Mouse (Mus musculus): ENCODE data around the gene Eps8. TPM values are rescaled to one million over a fixed set of nuclear protein-coding genes. Genes with fewer than 3 reads are reported as not detected.

Gene Eps8
- total RNA-seq, 2 experiments from 2014 or later = 19.7 to 20.6 TPM

DNA sequence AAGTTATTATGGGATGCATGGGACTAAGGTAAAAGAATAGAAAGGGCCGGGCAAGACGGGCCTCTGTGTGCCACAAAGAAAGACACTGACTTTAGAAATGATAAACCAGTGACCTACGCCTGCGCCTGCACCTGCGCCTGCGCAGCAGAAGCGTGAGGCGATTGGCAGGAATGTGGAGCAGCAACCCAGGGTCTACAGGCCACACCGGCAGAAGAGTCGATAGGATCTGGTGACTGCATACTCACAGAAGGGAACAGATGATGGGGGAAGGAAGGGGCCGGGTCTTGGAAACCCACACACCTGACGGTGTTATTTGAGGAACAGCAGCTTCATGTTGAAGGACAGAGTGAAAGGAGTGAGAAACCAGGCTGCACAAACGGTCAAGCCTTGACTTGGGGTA lies 24.3 kb downstream of the Eps8 start:
- intact Hi-C loops (cut with DNase I) = no loop called here
- DNase-seq = no peak

DNA sequence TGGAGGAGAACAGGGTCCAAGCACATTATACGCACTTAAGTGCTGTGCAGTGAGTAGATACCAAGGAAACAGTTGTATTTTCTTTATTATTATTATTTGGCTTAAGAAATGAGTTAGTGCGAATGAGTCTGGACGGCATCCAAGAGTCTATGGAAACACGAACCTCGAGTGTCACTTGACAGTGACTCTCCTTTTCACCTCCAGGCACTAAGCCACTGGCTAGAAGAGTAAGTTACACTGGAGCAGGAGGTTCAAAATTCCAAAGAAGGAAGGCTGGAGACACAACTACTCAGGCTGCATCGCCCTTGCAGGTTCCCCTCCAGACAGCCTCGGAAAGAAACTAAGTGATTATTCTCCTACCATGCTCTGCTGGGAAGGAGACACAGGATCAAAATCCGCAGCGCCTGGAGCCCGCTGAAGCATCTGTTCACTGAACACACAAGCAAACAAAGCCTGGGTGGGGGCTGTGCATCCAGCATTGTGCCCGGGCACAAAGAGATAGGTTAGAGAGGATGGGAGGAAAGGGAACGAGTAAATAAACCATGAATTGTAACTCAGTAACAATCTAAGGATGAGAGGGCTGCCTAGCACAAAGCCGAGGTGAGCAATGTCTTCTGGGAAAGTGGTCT lies 25.0 kb downstream of the Eps8 start:
- DNase-seq = no peak
- intact Hi-C loops (cut with DNase I) = no loop called here

DNA sequence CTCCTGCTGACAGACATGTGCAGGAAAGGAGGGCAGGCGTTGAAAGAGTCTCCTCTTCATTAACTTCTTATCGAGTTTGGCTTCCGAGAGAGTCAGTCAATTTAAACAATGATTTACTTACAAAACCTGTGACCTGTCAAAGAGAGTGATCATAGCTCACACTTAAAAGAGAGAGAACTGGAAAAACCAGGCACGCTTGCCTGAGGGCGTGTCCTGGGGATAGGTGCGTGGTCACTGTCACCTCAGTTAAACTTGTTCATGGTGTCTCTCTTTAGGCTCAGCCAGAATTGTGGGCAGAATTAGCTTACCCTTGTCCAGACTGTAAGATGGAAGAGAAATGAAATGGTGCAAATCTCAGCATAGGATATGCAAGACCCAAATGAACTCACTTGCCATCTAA lies 26.0 kb downstream of the Eps8 start:
- DNase-seq = no peak
- intact Hi-C loops (cut with DNase I) = no loop called here

DNA sequence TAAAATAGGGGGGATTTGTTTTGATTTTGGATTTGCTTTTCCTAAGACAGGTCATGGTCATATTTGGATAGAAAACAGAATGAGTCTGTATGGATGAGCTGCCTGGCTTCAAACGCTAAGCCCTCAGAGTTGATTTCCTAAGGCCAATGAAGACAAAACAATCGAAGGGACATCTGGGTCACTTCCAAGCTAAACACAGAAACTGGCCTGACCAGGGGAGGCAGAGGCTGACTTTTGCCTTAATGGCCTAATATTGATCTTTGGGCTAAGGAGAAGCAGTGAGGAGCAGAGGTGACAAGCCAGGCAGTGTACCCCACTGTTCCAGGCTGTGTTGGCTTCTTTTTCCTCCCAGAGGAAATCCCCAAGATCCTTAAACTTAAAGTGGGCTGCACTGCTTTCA lies 33.7 kb downstream of the Eps8 start:
- intact Hi-C loops (cut with DNase I) = no loop called here
- DNase-seq = no peak

DNA sequence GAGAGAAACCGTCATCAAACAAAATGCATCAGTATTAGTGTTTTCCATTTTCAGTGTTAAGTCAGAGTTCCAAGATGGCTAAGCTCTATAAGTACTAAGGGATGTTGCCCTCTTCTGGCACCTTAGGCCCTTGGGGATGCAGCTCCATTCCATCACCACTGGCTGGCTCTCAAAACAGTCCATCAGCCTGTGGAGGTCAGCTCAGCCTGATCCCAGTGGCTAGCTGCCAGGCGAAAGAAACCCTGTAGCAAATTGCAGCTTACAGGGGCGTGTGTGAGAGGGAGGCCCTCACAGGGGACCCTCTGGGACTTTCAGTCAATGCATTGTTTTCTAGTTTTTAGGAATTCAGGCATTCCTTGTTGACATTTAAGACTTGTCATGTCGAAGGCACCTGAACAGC lies 40.8 kb downstream of the Eps8 start:
- intact Hi-C loops (cut with DNase I) = no loop called here
- DNase-seq = peak; percentile 34 to 57

DNA sequence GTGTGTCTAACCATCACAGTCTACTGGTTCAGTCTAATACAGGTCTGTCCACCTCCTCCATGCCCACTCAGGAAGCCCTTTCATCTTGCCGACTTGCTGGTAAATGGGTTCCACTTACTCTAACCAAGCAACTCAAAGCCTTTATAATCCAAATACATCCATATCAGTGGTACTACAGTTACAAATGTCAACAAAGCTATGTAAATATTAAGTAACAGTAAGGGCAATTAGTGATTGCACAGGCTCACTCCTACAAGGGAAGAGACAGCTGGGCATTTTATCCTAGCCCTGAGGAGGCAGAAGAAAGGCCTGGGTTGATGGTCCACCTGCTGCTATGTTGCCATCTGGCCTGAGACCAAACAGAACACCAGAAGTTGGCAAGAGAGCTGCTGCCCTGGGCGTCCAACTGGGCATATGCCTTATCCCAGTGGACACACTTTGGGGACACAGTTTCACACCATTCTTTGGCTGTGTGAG lies 42.6 kb downstream of the Eps8 start:
- intact Hi-C loops (cut with DNase I) = no loop called here
- DNase-seq = peak; percentile 33 to 65

DNA sequence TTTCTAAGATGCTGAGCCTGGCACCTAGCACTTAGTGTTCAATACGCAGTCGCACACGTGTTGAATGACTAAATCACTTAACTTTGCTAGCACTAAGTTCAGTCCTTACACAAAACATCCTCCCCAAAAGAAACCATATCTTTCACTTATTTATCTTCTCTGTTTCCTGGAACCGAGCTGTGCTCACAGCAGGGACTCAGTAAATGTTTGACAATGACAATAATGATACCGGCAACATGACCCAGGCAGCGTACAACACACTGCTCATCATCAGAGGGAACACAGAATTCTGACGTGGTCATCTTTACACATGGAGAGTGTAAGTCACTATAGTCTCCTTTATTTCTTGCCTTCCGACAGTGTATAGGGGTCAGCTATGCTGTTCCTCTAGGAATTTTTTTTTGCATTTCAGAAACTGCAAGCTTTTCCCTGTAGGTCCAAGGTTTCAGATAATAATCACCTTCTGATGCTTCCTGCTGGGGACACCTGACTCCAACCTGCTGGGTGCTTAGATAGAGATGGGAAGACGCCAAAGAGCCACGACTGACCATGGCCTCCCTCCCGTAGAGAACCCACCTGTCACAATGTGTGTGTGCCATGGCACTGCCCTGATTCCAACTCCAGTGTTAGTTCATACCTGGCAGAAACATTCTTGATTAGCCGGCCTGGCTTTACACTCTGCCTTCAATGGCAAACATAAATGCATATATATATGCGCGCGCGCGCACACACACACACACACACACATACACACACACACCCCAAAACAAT lies 46.3 kb downstream of the Eps8 start:
- no peak for DNase-seq
- intact Hi-C loops (cut with DNase I) = no loop called here

DNA sequence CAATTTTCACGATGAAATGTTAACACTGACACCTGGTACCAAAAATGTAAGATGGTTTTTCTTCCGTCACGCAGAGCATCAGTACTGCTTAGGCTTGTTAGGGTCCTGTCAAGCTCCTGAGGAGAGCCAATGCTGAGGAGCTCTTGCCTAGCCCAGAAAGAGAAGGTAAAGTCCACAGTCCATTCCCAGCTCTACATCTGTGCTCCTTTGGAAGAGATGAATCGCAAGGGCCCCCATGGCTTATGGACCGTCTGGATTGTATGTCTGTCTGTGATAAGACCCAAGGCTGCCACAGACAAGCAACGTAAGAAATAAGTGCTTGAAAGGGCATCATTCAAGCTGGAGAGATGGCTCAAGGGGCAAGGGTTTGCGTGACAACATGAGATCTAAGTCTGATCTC lies 48.1 kb downstream of the Eps8 start:
- no peak for DNase-seq
- intact Hi-C loops (cut with DNase I) = no loop called here

DNA sequence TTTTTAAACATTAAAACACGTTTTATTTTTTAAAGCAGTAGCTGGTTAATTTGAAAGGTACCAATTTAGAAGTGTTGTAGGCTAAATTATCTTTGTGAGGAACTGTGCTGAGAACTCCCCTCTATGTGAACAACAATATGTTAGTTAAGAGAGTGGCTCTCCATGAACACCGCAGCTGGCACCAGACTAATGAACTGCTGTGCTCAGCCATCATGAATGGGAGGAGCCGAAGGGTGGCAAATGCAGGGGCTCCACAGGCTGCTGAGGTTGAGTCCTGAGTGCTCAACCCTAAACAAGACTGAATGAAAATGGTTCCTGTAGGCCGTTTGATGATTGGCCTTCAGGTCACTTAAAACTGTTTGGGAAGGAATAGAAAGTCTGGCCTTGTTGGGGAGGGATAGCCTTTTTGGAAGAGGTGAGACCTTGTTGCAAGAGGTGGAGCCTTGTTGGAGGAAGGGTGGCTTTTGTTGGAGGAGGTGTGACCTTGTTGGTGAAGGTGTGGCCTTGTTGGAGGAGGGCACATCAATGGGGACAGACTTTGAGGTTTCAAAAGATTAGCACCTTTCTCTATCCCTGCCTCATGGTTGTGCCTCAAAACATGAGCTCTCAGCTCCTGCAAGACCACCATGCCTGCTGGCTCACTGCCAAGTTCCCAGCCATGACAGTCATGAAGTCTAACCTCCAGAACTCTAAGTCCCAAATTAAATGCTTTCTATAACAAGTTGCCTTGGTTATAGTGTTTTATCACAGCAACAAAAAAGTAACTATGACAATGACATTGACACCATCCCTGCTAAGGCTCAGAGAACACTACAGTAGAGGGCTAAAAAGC lies 50.0 kb downstream of the Eps8 start:
- DNase-seq = no peak

DNA sequence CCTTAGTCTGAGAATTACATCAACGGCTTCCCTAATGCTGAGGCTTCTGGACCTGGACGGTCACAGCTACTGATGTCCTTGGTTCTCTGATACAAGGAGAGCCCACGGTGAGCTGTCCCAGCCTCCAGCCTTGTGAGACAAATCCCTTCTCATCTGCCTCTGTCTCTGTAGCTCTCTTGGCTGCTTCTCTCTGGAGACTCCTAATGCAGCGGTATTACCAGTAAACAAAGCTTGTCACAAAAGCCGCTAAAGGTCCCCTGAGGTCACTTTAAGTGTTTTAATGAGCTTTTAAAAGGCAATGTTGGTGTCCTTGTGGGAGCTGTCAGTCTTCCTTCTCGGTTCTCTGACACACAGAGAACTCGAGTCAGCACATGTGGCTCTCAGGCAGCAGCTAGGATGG lies 56.4 kb downstream of the Eps8 start:
- intact Hi-C loops (cut with DNase I) = no loop called here
- DNase-seq = no peak

More for the DNA sequence above, 50.0 kb downstream of the Eps8 start:
- intact Hi-C loops (cut with DNase I) = no loop called here

DNA sequence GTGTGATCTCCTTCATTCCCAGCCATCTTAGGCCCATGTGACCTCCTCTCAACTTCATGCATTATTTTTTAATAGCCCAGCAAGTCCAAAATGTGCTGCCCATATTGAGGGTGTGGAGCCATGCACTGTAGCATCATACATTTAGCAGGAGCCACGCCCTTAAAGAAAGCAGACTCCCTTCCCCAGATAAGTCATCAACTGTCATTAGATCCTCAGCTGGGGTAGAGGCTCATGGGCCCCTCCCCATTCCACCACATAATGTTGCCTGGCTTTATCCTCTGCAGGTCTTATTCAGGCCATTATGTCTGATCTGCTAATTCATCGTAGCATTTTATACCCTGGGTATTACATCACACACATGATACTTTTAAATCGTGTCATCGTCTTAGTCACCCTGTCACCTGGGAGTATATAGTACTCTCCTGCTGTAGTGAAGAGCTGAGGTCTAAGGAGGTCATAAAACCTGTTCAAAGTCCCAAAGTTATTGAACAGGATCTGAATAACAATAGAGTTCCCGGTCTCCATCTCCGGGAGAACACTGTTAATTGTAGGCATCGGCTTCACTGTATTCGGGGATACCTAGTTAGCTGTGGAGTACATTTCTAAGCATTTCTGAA lies 57.1 kb downstream of the Eps8 start:
- intact Hi-C loops (cut with DNase I) = no loop called here
- DNase-seq = no peak

DNA sequence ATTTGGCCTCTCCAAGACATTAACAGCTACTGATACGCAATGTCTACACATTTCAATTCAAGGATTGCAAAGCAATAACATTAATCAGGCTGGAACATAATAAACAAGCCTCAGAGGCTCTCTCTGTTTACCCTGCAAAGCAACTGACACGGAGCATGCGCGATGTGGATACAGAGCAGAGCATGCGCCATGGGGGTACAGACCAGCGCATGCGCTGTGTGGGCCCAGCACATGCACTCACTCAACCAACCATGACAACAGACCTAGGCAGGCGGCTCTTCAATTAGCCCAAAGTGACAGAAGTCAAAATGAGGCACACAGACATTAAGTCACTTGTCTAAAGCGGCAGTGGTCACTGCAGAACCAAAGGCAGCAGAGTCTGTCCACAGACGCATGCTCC lies 62.1 kb downstream of the Eps8 start:
- DNase-seq = no peak
- intact Hi-C loops (cut with DNase I) = no loop called here

DNA sequence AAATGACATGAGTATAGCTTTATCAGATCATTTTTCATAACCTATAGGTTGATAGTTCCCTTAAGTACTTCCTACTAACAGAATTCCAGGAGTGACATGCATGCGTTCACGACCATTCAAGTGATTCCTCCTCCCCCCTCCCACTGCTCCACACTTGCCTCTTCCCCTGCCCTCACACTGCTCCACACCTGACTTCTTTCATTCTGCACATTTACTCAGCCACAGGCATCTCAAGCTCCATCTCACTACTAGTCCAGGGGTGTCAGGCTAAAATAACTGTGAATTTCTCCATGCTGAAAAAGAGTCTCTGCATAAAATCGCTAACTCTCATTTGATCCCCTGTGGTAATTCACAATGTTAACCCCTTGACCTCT lies 65.4 kb downstream of the Eps8 start:
- intact Hi-C loops (cut with DNase I) = no loop called here
- no peak for DNase-seq

DNA sequence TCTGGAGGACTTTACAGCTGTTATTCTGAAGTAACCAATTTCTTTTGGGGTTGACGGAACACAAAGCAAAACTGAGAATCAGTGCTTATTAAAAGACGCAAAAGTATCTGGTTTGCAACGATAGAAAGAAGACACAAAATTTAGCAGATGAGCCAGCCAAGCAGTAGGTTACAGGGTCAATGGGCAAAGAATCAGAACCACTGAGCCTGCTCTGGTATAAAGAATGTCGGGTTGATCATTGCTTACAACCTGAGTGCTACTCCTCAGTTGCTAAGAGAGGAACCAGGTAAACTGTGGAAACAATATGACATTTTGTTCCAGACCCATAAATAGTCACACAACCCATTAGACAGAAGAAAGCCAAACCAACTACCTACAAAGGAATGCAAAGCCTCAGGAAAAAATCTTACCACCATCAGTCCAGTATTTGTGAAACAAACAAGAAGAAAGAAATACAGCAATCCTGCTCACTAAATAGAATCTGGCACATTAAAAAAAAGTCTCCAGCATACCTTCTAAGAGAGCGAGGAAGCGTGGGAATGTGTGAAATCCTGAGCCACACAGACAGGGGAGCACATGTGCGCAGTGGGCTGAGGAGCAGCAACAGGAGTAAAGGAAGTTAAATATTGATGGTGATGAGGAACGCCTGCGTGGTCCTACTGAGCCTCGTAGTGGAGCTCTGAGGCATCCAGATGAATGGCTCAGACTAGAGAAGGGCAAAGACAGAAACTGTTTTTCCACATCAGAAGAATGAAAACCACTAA lies 66.0 kb downstream of the Eps8 start:
- no peak for DNase-seq
- intact Hi-C loops (cut with DNase I) = no loop called here

DNA sequence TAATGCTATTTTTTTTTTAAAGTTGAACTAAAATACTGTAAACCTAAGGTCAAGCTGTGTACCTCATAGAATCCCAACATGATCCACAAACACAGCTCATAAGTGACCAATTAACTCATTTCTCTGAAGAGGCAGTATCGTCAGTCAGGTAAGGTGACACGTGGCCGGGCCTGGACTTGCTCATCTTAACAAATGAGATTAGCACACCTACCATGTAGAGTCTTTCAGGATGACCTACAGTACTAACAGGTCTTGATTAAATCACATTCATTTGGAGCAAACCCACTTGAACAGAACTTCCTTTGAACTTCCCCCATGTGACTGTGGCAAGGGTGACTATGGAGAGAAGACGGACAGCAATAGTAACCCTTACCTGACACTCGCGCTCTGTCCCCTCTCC lies 66.8 kb downstream of the Eps8 start:
- intact Hi-C loops (cut with DNase I) = no loop called here
- no peak for DNase-seq

DNA sequence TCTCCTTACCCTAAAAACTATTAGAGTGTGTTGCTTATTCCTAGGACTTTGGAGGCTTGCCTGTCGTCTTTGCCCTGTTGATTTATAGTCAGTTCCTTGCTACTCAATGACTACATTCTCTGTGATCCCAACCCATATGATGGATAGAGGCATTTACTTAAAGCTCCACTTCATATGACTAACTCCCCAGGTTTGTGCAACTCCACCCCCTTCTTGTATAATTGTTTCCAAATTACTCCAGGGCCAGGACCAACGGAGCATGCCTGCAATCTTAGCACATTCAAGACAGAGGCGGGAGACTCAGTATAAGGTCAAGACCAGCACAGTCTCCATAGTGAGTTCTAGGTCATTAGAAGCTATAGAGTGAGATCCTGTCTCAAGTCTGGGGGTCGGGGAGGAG lies 69.4 kb downstream of the Eps8 start:
- DNase-seq = no peak
- intact Hi-C loops (cut with DNase I) = no loop called here

DNA sequence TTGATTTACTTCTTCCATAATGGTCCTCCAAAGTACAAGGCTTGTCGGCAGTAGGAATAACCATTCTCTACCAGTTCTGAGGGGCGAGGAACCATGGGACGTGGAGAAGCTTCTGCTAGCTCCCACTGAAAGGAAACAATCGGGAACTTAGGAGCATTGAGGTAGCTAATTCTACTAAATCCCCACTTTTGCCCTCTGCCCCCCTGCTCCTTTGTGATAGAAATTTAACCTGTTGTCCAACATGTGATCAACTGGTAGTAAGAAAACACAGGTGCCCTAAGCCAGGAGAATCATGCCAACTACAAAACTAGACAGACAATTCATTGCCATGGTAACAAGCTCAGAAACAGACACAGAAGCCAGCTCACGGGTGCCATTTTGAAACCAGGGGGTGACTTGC lies 71.6 kb downstream of the Eps8 start:
- intact Hi-C loops (cut with DNase I) = no loop called here
- no peak for DNase-seq

DNA sequence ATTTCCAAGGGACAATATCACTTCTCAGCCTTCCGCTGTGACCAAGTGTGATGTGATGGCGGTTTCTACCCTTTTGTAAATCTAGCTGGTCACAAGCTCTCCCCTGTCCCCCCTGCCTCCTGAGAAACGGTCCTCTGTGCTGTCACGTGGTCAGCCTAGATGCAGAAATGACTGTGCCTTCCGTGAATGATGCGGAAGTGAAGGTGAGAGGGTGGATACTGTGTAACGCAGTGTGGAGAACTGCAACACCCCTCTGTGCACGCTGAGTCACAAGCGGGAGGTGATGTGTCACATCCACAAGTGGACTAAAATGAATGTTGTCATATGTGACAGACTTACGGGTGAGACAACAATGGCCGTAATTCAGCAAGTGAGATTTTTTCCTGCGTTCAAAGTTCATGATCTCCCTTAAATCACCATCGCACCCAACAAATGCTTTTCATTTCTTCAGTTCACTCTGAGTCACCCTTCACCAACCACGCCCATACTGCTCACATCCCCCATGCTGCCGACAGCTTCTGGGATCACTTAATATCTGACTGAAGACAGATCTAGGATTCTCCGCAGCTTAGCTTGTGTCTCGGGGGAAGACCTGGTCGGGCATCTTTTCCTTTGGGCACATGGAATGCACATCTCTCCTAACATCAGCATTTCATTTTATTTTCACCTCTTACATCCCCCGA lies 72.3 kb downstream of the Eps8 start:
- no peak for DNase-seq
- intact Hi-C loops (cut with DNase I) = no loop called here

DNA sequence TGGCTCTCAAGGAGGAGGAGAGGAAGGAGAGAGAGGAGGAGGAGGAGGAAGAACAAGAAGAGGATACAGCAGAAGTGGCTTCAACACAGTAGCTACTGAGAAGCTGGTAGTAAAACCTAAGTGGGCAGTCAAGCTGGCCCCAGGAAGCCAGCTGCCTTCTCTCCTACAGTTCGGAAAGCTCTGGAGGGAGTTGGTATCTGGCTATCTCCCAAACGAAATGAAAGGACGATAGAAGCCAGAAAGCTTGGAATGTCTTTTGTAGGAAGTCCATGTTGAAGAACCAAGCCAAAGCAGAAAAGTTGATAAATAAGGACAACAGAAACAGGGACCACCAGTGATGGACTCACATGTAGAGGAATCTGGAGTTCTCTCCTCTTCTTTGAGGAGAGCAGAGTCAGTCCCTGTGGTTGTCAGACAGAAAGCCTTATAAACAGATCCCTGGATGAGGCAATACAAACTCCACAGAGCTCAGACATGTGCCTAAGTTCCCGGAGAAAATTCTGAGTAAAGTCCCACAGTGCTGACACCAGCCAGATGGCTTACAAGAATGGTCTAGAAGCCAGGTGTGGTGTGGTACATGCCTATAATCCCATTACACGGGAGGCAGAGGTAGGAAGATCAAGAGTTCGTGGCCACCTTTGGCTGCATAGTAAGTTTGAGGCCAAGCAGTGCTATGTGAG lies 73.2 kb downstream of the Eps8 start:
- peak in 1 of 2 experiments; percentile 18 for DNase-seq
- intact Hi-C loops (cut with DNase I) = no loop called here
